Mouse (Mus musculus) CH12.LX (cell line): ENCODE measurements around the gene Rab29. TPM values are rescaled to one million over a fixed set of nuclear protein-coding genes. Genes with fewer than 3 reads are reported as not detected.
"Not testable (repeated sequence)": the region's sequence is repeated elsewhere in the genome, so short reads cannot be mapped to it uniquely, and the experiment has no call there.

Experiments
- DNase-seq: peaks from one replicate; pipeline ENCODE4 v3.0.0-alpha.2; 2013; ENCODE audit errors: extremely low read depth
- H3K27ac ChIP-seq: 2 replicates; pipeline ENCODE4 v1.5.1; 2012; ENCODE audit warnings: low read depth, mild to moderate bottlenecking, control low read depth, moderate library complexity; ENCODE audit not compliant: insufficient read depth
- H3K27me3 ChIP-seq: replicated peaks from 2 replicates; pipeline ENCODE3; 2012; ENCODE audit warnings: inconsistent platforms
- H3K36me3 ChIP-seq, 2 experiments: replicated peaks in 1 of 2; 2 replicates each; pipeline versions ENCODE3 to v1.6.1; 2012; ENCODE audit warnings: inconsistent platforms in 1 of 2, low read length in 1 of 2, mild to moderate bottlenecking in 1 of 2, mixed read lengths in 1 of 2, moderate library complexity in 1 of 2; ENCODE audit not compliant: control insufficient read depth in 1 of 2, insufficient read depth in 1 of 2
- H3K4me1 ChIP-seq, 2 experiments: 2 replicates each; pipeline ENCODE4 v1.6.1; 2012; ENCODE audit warnings: inconsistent platforms in 1 of 2, moderate library complexity in 1 of 2; ENCODE audit not compliant: insufficient read depth in 2 of 2, control insufficient read depth in 1 of 2
- H3K4me2 ChIP-seq: 2 replicates; pipeline ENCODE4 v1.6.1; 2012; ENCODE audit warnings: low read depth, mild to moderate bottlenecking, control low read depth; ENCODE audit not compliant: poor library complexity, insufficient read depth, severe bottlenecking
- H3K4me3 ChIP-seq, 3 experiments: fragments of 150-350 bp in 1 of 3; sonication (generic) in 1 of 3; replicated peaks in 1 of 3; 2 replicates each; pipeline versions ENCODE3 to v1.5.1; 2011 to 2012; ENCODE audit warnings: low read depth in 2 of 3, low read length in 2 of 3, mild to moderate bottlenecking in 2 of 3, moderate library complexity in 2 of 3, control low read depth in 1 of 3, improper control_type of control experiment in 1 of 3, inconsistent platforms in 1 of 3, mixed read lengths in 1 of 3; ENCODE audit not compliant: poor library complexity in 1 of 3
- H3K79me2 ChIP-seq: replicated peaks from 2 replicates; pipeline ENCODE4 v1.6.1; 2012; ENCODE audit warnings: mild to moderate bottlenecking, moderate library complexity; ENCODE audit not compliant: control insufficient read depth, poor library complexity, insufficient read depth, severe bottlenecking; ENCODE audit errors: extremely low read depth
- H3K9ac ChIP-seq: 2 replicates; pipeline ENCODE4 v1.6.1; 2012; ENCODE audit warnings: low read depth, mild to moderate bottlenecking, control low read depth, moderate library complexity; ENCODE audit not compliant: insufficient read depth
- H3K9me3 ChIP-seq: replicated peaks from 2 replicates; pipeline ENCODE3; 2012; ENCODE audit warnings: low read length, inconsistent platforms, mixed read lengths
- CHD2 ChIP-seq: IDR thresholded peaks from 2 replicates; pipeline ENCODE4 v1.6.1; 2011; ENCODE audit warnings: low read length, improper control_type of control experiment
- CTCF ChIP-seq, 2 experiments: IDR thresholded peaks in 1 of 2; conservative IDR thresholded peaks in 1 of 2; 2 replicates each; pipeline ENCODE4 v1.5.1; 2011 to 2012; ENCODE audit warnings: low read depth in 2 of 2, low read length in 2 of 2, improper control_type of control experiment in 1 of 2, inconsistent platforms in 1 of 2, mild to moderate bottlenecking in 1 of 2, moderate library complexity in 1 of 2
- ETS1 ChIP-seq: conservative IDR thresholded peaks from 2 replicates; pipeline ENCODE4 v1.6.1; 2012; ENCODE audit warnings: low read depth, mild to moderate bottlenecking, inconsistent platforms, low read length, improper control_type of control experiment, moderate library complexity
- HCFC1 ChIP-seq: IDR thresholded peaks from 2 replicates; pipeline ENCODE4 v1.6.1; 2012; ENCODE audit warnings: low read depth, mild to moderate bottlenecking, inconsistent platforms, low read length, improper control_type of control experiment
- IRF4 ChIP-seq: IDR thresholded peaks from 2 replicates; pipeline ENCODE4 v1.6.1; 2014; ENCODE audit warnings: low read depth, mild to moderate bottlenecking, inconsistent platforms, low read length, improper control_type of control experiment
- MAX ChIP-seq: IDR thresholded peaks from 2 replicates; pipeline ENCODE4 v1.6.1; 2011; ENCODE audit warnings: low read length, improper control_type of control experiment
- POLR2A ChIP-seq: IDR thresholded peaks from 2 replicates; pipeline ENCODE4 v1.6.1; 2011; ENCODE audit warnings: low read depth, mild to moderate bottlenecking, improper control_type of control experiment, low read length
- RAD21 ChIP-seq: IDR thresholded peaks from 2 replicates; pipeline ENCODE4 v1.6.1; 2011; ENCODE audit warnings: low read depth, mild to moderate bottlenecking, low read length, improper control_type of control experiment, moderate library complexity
- SIN3A ChIP-seq: IDR thresholded peaks from 2 replicates; pipeline ENCODE4 v1.6.1; 2012; ENCODE audit warnings: low read length, improper control_type of control experiment, inconsistent platforms
- SMC3 ChIP-seq: IDR thresholded peaks from 2 replicates; pipeline ENCODE4 v1.6.1; 2011; ENCODE audit warnings: low read depth, low read length, improper control_type of control experiment
- TCF12 ChIP-seq: IDR thresholded peaks from 2 replicates; pipeline ENCODE4 v1.6.1; 2014; ENCODE audit warnings: low read depth, mild to moderate bottlenecking, inconsistent platforms, low read length, improper control_type of control experiment
- ZC3H11A ChIP-seq: IDR thresholded peaks from 2 replicates; pipeline ENCODE4 v1.6.1; 2012; ENCODE audit warnings: low read depth, mild to moderate bottlenecking, inconsistent platforms, low read length, improper control_type of control experiment
- ZNF384 ChIP-seq: IDR thresholded peaks from 2 replicates; pipeline ENCODE4 v1.6.1; 2012; ENCODE audit warnings: low read depth, low read length, improper control_type of control experiment, inconsistent platforms
- dilution Hi-C: fragments of 300-500 bp; cut with MboI; formaldehyde crosslinking; loops from 2 replicates; pipeline ENCODE4 v1.14.3; 2020; ENCODE audit warnings: low sequenced_read_pairs; ENCODE audit not compliant: extremely low pct_unique_long_range_greater_than_20kb, extremely low pct_ligation_motif_present
- in situ Hi-C: fragments of 300-500 bp; cut with MboI; formaldehyde crosslinking; loops from 3 replicates; pipeline ENCODE4 v1.14.3; 2019; ENCODE audit warnings: low sequenced_read_pairs, low pct_ligation_motif_present, low pct_unique_long_range_greater_than_20kb, mixed read lengths
- polyA plus RNA-seq: library from polyadenylated mRNA; unstranded; fragments of >175 nt; gene quantifications from 2 replicates; pipeline ENCODE4 v1.2.1, GENCODE M21; 2012; ENCODE audit warnings: low read depth; ENCODE audit not compliant: insufficient read length
- total RNA-seq, 2 experiments: library from RNA; depleted of rRNA; stranded (reverse); fragments of 300-350 nt in 1 of 2; fragments of >200 nt in 1 of 2; gene quantifications; 2 replicates each; pipeline ENCODE4 v1.2.3; 2012 to 2014

The Rab29 gene
- total and polyA plus RNA-seq, 3 experiments, result 10.8 to 16.4 (median 14.8) TPM

DNA sequence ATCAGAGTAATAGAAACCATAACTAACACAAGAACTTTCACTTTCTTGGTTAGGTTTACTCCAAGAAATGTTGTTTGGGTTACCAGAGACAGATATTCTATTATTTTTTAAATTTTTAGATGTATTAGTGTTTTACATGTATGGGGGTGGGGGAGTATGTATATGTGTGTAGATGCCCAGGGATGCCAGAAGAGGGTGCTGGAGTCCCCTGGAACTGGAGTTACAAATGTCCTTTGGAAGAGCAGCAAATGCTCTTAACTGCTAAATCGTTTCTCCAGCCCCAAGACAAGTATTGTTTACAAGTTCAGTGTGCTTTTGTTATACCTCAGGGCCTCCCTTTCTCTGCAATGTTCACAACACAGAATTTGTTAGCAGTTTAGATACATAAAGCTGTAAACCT lies 38.5 kb downstream of the Rab29 start:
- Histone ChIP-seq H3K9ac (no peak overlapping the region), H3K79me2 (no peaks in the 10 kb centered on the region), H3K36me3 (no peaks in the 10 kb centered on the region), H3K27me3 (no peaks in the 10 kb centered on the region), H3K9me3 (no peaks in the 10 kb centered on the region), H3K4me2 (no peak overlapping the region), H3K27ac (no peak overlapping the region), H3K4me3 (no peak overlapping the region)
- dilution Hi-C loops, result no loop called here
- DNase-seq, result peak; percentile 39
- TF ChIP-seq CTCF (conservative IDR thresholded peaks at IDR 0.05 in 1 of 2, IDR thresholded peaks at IDR 0.05 in 1 of 2; ENCODE audit: low read depth in 2 of 2, low read length in 2 of 2) (peak; percentile 37 to 72; a peak in 2 of 4 replicates), ZC3H11A (peak; percentile 12; the same call in 1 of the 2 replicates), SIN3A (no peak), TCF12 (0 out of 2 replicates have a peak, but pooled peaks have one; percentile 29), RAD21 (peak; percentile 68), MAX (no peak), HCFC1 (peak; percentile 32; the same call in 1 of the 2 replicates), IRF4 (0 out of 2 replicates have a peak, but pooled peaks have one; percentile 27), SMC3 (peak; percentile 53), CHD2 (peak; percentile 68), ZNF384 (peak; percentile 16; the same call in 1 of the 2 replicates)
- TF ChIP-seq, all 38 proteins: peak for 9
- H3K4me1 ChIP-seq, result peaks cover 0 to 46% of the 10 kb centered on the region in 2 experiments; a peak in 2 of 4 replicates
- in situ Hi-C loops, result no loop called here

DNA sequence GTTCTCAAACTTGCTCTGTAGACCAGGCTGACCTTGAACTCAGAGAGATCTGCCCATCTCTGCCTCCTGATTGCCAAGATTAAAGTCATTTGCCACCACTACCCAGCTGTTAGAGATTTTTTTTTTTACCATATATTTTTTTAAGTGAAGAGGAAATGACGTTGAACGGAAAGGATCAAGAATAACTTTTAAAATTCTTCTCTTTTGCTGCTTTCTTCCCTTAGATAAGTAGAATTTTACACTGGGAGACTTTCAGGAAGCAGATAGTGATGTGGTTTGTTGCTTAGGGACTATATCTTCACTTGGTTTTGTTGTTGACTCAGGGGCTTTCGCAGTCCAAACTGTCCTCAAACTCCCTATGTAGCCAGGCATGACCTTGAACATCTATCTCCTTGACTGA lies 41.4 kb downstream of the Rab29 start:
- Histone ChIP-seq H3K4me3 (no peak overlapping the region), H3K27me3 (no peaks in the 10 kb centered on the region), H3K4me1 (peaks cover 4 to 39% of the 10 kb centered on the region in 2 experiments), H3K27ac (no peak overlapping the region), H3K4me2 (no peak overlapping the region), H3K79me2 (peaks cover 28% of the 10 kb centered on the region), H3K36me3 (peaks cover 3 to 6% of the 10 kb centered on the region in 2 experiments), H3K9ac (no peak overlapping the region), H3K9me3 (no peaks in the 10 kb centered on the region)
- no peak for TF ChIP-seq ETS1
- no peak for TF ChIP-seq POLR2A
- in situ Hi-C loops (no loop called here), dilution Hi-C loops (no loop called here)
- DNase-seq, result no peak

DNA sequence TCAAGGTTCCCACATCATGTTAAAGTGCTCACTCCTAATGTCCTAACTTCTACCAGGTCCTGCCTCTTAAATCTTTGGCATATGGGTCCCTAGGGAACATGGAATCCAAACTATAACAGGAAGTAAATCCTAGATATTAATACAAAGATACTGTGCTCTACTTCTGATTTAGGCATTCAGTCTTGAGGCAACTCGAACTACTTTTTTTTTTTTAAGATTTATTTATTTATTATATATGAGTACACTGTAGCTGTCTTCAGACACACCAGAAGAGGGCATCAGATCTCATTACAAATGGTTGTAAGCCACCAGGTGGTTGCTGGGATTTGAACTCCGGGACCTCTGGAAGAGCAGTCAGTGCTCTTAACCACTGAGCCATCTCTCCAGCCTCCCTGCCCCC lies 42.2 kb downstream of the Rab29 start:
- H3K4me2 ChIP-seq, H3K4me3 ChIP-seq, H3K27ac ChIP-seq, H3K9me3 ChIP-seq, H3K9ac ChIP-seq, H3K36me3 ChIP-seq, dilution Hi-C loops, H3K27me3 ChIP-seq, in situ Hi-C loops, DNase-seq: not testable (repeated sequence)
- Histone ChIP-seq H3K4me1 (peaks cover 4 to 33% of the 10 kb centered on the region in 2 experiments), H3K79me2 (peaks cover 34% of the 10 kb centered on the region)
